9 mouse cellular contexts compared by ENCODE assay signal in the genomic region with DNA sequence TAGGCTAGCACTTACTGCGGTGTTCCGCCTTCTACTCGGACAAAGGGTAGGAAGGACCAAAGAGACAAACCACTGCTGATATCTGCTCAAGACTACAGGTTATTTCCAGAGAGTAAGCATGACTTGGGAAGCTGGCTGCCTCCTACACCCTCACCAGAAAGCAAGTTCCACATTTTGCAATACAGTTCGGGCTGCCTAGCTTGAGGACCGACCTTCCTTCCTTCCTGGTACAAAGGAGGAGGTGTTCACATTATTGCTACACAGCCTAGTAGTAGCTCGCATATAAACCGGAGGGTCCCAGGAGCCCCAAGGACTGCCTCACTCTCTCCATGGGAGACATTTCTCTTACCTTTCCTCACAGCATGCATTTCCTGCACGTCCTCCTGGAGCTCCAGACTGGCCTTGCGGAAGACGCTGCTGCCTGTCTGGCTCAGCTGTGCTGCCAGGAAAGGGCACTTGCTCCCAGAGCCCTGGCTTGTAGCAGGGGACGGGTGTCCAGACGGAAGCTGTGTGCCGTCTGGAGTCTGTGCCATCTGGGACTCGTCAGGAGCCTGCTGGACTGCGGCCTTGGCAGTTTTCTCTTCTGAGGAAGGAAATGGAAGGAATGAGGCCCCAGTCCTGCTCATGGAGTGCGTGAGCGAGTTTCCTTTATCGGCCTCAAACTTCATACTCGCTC. TPM values are rescaled to one million over a fixed set of nuclear protein-coding genes. Genes with fewer than 3 reads are reported as not detected.
A peak's percentile ranks its signal among the peaks of the same experiment; 100 is the strongest.
DNase-seq lines count a peak whose midpoint lies in the region; ATAC-seq lines count a peak whose summit lies in the region.
"Had no signal": no experiment of that assay in that cellular context is flagged by ENCODE, and none has a peak within 500 bp of the region (broad histone marks: within the 10 kb centered on the region; RNA-seq: fewer than 3 reads in every experiment).

No protein-coding gene starts in this region.

- H3K27me3 ChIP-seq in forebrain, embryonic 12.5 days, result no peaks in the 10 kb centered on the region
- H3K27me3 ChIP-seq in forebrain, embryonic 13.5 days, result no peaks in the 10 kb centered on the region
- H3K27me3 ChIP-seq in heart, embryonic 13.5 days (replicated peaks), result no peaks in the 10 kb centered on the region

- no peak overlapping the region for H3K9ac ChIP-seq in forebrain, embryonic 12.5 days
- H3K9ac ChIP-seq in forebrain, embryonic 13.5 days, result no peak overlapping the region
- no peak overlapping the region for H3K9ac ChIP-seq in heart, embryonic 13.5 days

- no peak for ATAC-seq in forebrain, embryonic 12.5 days (ENCODE audit: low FRiP score)
- no peak for ATAC-seq in forebrain, embryonic 13.5 days
- no peak for ATAC-seq in heart, embryonic 13.5 days (ENCODE audit: extremely low read depth, insufficient number of reproducible peaks, low FRiP score, low TSS enrichment)

- peaks cover 56% of the 10 kb centered on the region for H3K36me3 ChIP-seq in forebrain, embryonic 12.5 days (replicated peaks)
- peaks cover 64% of the 10 kb centered on the region for H3K36me3 ChIP-seq in forebrain, embryonic 13.5 days (ENCODE audit: poor library complexity, severe bottlenecking)
- peaks cover 64% of the 10 kb centered on the region for H3K36me3 ChIP-seq in heart, embryonic 13.5 days

- peak; percentile 95 for DNase-seq in brain, adult 2 months (ENCODE audit: low read depth, low spot score)
- DNase-seq in lung, adult 18-20 months, result peak; percentile 47 to 60
- no peak for DNase-seq in thymus, postnatal 10 days (ENCODE audit: low spot score in 2 of 2)
- DNase-seq in ovary, postnatal 36 days (ENCODE audit: low spot score), result no peak
- no peak for DNase-seq in gastrocnemius, postnatal 10 days

- peaks cover 16% of the 10 kb centered on the region for H3K4me1 ChIP-seq in forebrain, embryonic 12.5 days
- H3K4me1 ChIP-seq in forebrain, embryonic 13.5 days, result peaks cover 16% of the 10 kb centered on the region
- H3K4me1 ChIP-seq in heart, embryonic 13.5 days, result peaks cover 21% of the 10 kb centered on the region

- no peak overlapping the region for H3K4me3 ChIP-seq in forebrain, embryonic 12.5 days (replicated peaks)
- H3K4me3 ChIP-seq in forebrain, embryonic 13.5 days, result no peak overlapping the region
- no peak overlapping the region for H3K4me3 ChIP-seq in heart, embryonic 13.5 days

- H3K27ac ChIP-seq in forebrain, embryonic 12.5 days, result 0 out of 2 replicates have a peak overlapping the region, but pooled peaks have one; percentile 6
- H3K27ac ChIP-seq in forebrain, embryonic 13.5 days, result no peak overlapping the region
- peak overlapping the region; percentile 65 for H3K27ac ChIP-seq in heart, embryonic 13.5 days (replicated peaks)

- WGBS in forebrain, embryonic 12.5 days, result 83% methylated on average over 19 of the region's 19 CpGs
- WGBS in forebrain, embryonic 13.5 days, result 92% methylated on average over 19 of the region's 19 CpGs
- WGBS in heart, embryonic 13.5 days, result 49% methylated on average over 19 of the region's 19 CpGs

- no peaks in the 10 kb centered on the region for H3K9me3 ChIP-seq in forebrain, embryonic 12.5 days
- no peaks in the 10 kb centered on the region for H3K9me3 ChIP-seq in forebrain, embryonic 13.5 days (replicated peaks)
- H3K9me3 ChIP-seq in heart, embryonic 13.5 days, result no peaks in the 10 kb centered on the region

- no peak overlapping the region for H3K4me2 ChIP-seq in forebrain, embryonic 12.5 days
- no peak overlapping the region for H3K4me2 ChIP-seq in forebrain, embryonic 13.5 days
- H3K4me2 ChIP-seq in heart, embryonic 13.5 days, result peak overlapping the region; percentile 4

RNA-seq across cellular contexts. Expression of gene Alas1, which starts 5.5 kb away (rescaled TPM):
- 78.0 and 79.0 TPM in 2 replicates for polyA plus RNA-seq in forebrain, embryonic 12.5 days (2016; fragmentation: Nextera tagmentation; extraction: Ambion mirVana)
- 86.8 and 87.7 TPM in 2 replicates for polyA plus RNA-seq in forebrain, embryonic 13.5 days (2015; fragmentation: Nextera tagmentation; extraction: Ambion mirVana)
- 131 and 145 TPM in 2 replicates for polyA plus RNA-seq in heart, embryonic 13.5 days (2015; fragmentation: Nextera tagmentation; extraction: Ambion mirVana)
- 100 to 1,000 TPM; 152 to 165 TPM for total RNA-seq in gastrocnemius, postnatal 10 days (2021)

RNA-seq across cellular contexts. Expression of gene Tlr9, which starts 20.6 kb away (rescaled TPM):
- not detected in 2 replicates for polyA plus RNA-seq in forebrain, embryonic 12.5 days (2016; fragmentation: Nextera tagmentation; extraction: Ambion mirVana)
- polyA plus RNA-seq in forebrain, embryonic 13.5 days (2015; fragmentation: Nextera tagmentation; extraction: Ambion mirVana), result not detected in 2 replicates
- polyA plus RNA-seq in heart, embryonic 13.5 days (2015; fragmentation: Nextera tagmentation; extraction: Ambion mirVana), result not detected in 2 replicates
- total RNA-seq in gastrocnemius, postnatal 10 days (2021), result under 1 TPM; 0.52 to 0.90 TPM
- polyA plus RNA-seq: C2C12 had no signal

RNA-seq across cellular contexts. Expression of gene Poc1a, which starts 37.9 kb away (rescaled TPM):
- polyA plus RNA-seq in forebrain, embryonic 12.5 days (2016; fragmentation: Nextera tagmentation; extraction: Ambion mirVana), result 23.4 and 23.8 TPM in 2 replicates
- 17.7 and 21.6 TPM in 2 replicates for polyA plus RNA-seq in forebrain, embryonic 13.5 days (2015; fragmentation: Nextera tagmentation; extraction: Ambion mirVana)
- polyA plus RNA-seq in heart, embryonic 13.5 days (2015; fragmentation: Nextera tagmentation; extraction: Ambion mirVana), result 26.4 and 29.9 TPM in 2 replicates
- 1 to 10 TPM; 3.7 to 5.2 TPM for total RNA-seq in gastrocnemius, postnatal 10 days (2021)

RNA-seq across cellular contexts. Expression of gene Twf2, which starts 40.0 kb away (rescaled TPM):
- 53.9 and 59.3 TPM in 2 replicates for polyA plus RNA-seq in forebrain, embryonic 12.5 days (2016; fragmentation: Nextera tagmentation; extraction: Ambion mirVana)
- polyA plus RNA-seq in forebrain, embryonic 13.5 days (2015; fragmentation: Nextera tagmentation; extraction: Ambion mirVana), result 48.0 and 51.7 TPM in 2 replicates
- 43.3 and 46.9 TPM in 2 replicates for polyA plus RNA-seq in heart, embryonic 13.5 days (2015; fragmentation: Nextera tagmentation; extraction: Ambion mirVana)
- total RNA-seq in gastrocnemius, postnatal 10 days (2021), result 10 to 100 TPM; 57.2 to 70.5 TPM

RNA-seq across cellular contexts. Expression of gene Ppm1m, which starts 43.4 kb away (rescaled TPM):
- 29.6 and 33.3 TPM in 2 replicates for polyA plus RNA-seq in forebrain, embryonic 12.5 days (2016; fragmentation: Nextera tagmentation; extraction: Ambion mirVana)
- polyA plus RNA-seq in forebrain, embryonic 13.5 days (2015; fragmentation: Nextera tagmentation; extraction: Ambion mirVana), result 19.5 and 20.1 TPM in 2 replicates
- polyA plus RNA-seq in heart, embryonic 13.5 days (2015; fragmentation: Nextera tagmentation; extraction: Ambion mirVana), result 26.7 and 29.0 TPM in 2 replicates
- 10 to 100 TPM in 1 of 2 experiments, 1 to 10 TPM in 1; 8.0 to 10.0 TPM for total RNA-seq in gastrocnemius, postnatal 10 days (2021)

Comparison
In these comparisons a context has a peak if more than half of its experiments do, and no peak if none do; other contexts are left out.
1. DNase-seq: peak in brain, adult 2 months (single experiment) and lung, adult 18-20 months (2 of 2); none in thymus, postnatal 10 days (0 of 2), ovary, postnatal 36 days (single experiment) and gastrocnemius, postnatal 10 days (single experiment).